Mouse (Mus musculus) splenic B cell, adult 2 months (primary cell): ENCODE results near the gene Lmod2.

Experiments
- DNase-seq: peaks from one replicate; pipeline ENCODE4 v3.0.0-alpha.2; 2011; ENCODE audit warnings: low read depth, low spot score
- H3K27me3 ChIP-seq: 2 replicates; pipeline ENCODE4 v1.6.1; 2012; ENCODE audit warnings: mild to moderate bottlenecking, low read length, moderate library complexity, mixed read lengths; ENCODE audit not compliant: control insufficient read depth, poor library complexity, insufficient read depth, severe bottlenecking
- H3K36me3 ChIP-seq: 2 replicates; pipeline ENCODE4 v1.6.1; 2012; ENCODE audit warnings: mild to moderate bottlenecking, low read length, moderate library complexity, mixed read lengths; ENCODE audit not compliant: control insufficient read depth, poor library complexity, insufficient read depth, severe bottlenecking

The Lmod2 gene

GRCm38 (mm10) chr6:24597500-24597899 lies at the start of gene Lmod2:
Gene Lmod2, plus strand, starts transcription at chr6:24597762.
- Histone ChIP-seq H3K27me3 (no peaks in the 10 kb centered on the region), H3K36me3 (no peaks in the 10 kb centered on the region)
- DNase-seq = no peak

- H3K36me3 ChIP-seq = no peaks in the 10 kb centered on the region
- DNase-seq = no peak
Measured at GRCm38 (mm10) chr6:24549801-24550200, 47.8 kb upstream of the Lmod2 start.

GRCm38 (mm10) chr6:24552046-24552445 lies 45.5 kb upstream of the Lmod2 start:
- no peak for DNase-seq
- Histone ChIP-seq H3K27me3 (no peaks in the 10 kb centered on the region), H3K36me3 (no peaks in the 10 kb centered on the region)

More at GRCm38 (mm10) chr6:24549801-24550200, 47.8 kb upstream of the Lmod2 start:
- no peaks in the 10 kb centered on the region for H3K27me3 ChIP-seq

DNA sequence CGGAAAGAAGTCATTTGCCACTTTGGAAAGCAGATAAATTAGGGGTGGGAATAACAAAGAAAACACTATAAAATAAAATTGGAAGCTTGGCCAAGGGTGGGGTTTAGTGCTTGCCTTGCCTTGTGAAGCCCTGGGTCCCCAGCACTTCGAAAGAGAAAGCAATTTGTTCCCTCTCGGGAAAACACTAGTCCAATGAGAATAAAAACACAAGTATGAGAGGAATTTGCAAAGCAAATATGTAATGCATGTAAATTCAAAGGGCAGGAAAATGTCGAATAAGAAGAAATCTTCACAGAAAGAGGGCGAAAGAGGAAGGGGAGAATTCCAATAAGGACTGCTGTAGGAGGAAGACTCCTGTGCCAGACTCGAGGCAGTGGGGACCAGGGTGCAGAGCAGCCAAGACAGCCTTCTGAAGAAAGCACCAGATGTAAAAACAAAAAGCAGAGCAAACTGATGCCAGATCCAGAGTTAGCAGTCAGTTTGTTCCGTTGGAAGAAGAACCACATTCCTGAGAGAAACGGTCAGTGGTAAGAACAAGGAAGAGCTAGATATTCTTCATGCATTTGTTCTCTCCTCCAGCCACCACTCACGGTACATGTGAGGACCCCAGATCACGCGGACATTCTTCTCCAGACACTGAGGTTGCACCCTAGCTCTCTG lies 43.0 kb upstream of the Lmod2 start:
- no peaks in the 10 kb centered on the region for H3K36me3 ChIP-seq
- H3K27me3 ChIP-seq = no peaks in the 10 kb centered on the region
- DNase-seq = no peak

GRCm38 (mm10) chr6:24555488-24555887 lies 42.1 kb upstream of the Lmod2 start:
- no peaks in the 10 kb centered on the region for H3K36me3 ChIP-seq
- DNase-seq = no peak

DNA sequence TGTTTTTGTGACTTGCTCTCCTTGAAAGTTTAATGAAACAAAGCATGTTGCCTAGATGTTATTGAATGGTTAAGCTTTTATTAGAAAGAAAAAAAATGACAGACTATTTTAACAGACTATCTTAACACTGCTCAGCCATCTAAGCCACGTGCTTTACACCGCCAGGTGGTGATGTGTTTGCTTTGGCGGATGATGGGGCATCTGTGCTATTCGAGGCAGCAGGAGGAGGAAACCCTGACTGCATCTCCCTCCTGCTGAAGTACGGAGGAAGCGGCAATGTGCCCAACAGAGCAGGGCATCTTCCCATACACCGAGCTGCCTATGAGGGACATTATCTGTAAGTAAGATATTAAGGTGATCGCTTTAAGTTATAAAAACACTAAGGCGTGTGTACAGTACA lies 33.5 kb upstream of the Lmod2 start:
- Histone ChIP-seq H3K27me3 (no peaks in the 10 kb centered on the region), H3K36me3 (no peaks in the 10 kb centered on the region)
- no peak for DNase-seq

More at GRCm38 (mm10) chr6:24555488-24555887, 42.1 kb upstream of the Lmod2 start:
- no peaks in the 10 kb centered on the region for H3K27me3 ChIP-seq

DNA sequence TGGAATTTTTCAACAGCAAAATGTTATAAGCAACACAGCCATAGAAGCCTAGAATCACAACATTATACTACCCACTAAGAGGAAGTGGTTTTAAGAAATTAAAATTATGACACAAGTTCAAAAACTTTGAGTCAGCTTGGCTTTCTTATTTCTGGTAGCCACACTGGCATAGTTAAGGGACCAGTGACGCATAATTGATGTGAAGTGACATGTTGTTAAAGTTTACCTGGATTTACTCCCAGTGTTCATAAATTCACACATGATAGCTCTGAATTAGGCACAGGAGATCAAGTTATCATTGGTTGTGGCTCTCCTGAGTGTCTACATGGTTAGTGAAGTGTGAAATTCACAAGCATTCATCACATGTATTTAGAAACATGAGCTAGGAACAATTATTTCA lies 32.7 kb upstream of the Lmod2 start:
- H3K36me3 ChIP-seq = no peaks in the 10 kb centered on the region
- H3K27me3 ChIP-seq = no peaks in the 10 kb centered on the region
- DNase-seq = no peak

DNA sequence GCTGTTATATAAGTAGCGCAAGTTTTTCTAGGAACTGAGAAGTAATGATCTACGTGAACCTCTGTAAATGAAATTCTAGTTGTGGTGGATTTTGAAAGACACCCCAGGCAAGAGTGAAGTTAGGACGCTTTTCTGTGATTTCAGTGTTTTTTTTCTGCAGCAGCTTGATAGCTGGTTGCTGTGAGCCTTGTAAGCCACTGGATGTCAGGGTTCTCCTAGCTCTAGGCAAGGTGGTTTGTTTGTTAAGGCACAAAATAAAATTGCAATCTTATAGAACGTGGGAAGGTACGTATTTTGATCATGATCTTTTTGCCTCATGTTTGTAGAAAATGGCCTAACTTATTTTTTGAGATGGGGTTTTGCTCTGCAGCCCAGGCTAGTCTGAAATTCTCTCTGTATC lies 28.6 kb upstream of the Lmod2 start:
- Histone ChIP-seq H3K36me3 (no peaks in the 10 kb centered on the region), H3K27me3 (no peaks in the 10 kb centered on the region)
- no peak for DNase-seq

GRCm38 (mm10) chr6:24569711-24570110 lies 27.9 kb upstream of the Lmod2 start:
- Histone ChIP-seq H3K36me3 (no peaks in the 10 kb centered on the region), H3K27me3 (no peaks in the 10 kb centered on the region)
- DNase-seq = no peak

GRCm38 (mm10) chr6:24570278-24570677 lies 27.3 kb upstream of the Lmod2 start:
- H3K36me3 ChIP-seq = no peaks in the 10 kb centered on the region
- H3K27me3 ChIP-seq = no peaks in the 10 kb centered on the region
- no peak for DNase-seq

GRCm38 (mm10) chr6:24571126-24571525 lies 26.4 kb upstream of the Lmod2 start:
- DNase-seq = no peak
- Histone ChIP-seq H3K27me3 (no peaks in the 10 kb centered on the region), H3K36me3 (no peaks in the 10 kb centered on the region)

DNA sequence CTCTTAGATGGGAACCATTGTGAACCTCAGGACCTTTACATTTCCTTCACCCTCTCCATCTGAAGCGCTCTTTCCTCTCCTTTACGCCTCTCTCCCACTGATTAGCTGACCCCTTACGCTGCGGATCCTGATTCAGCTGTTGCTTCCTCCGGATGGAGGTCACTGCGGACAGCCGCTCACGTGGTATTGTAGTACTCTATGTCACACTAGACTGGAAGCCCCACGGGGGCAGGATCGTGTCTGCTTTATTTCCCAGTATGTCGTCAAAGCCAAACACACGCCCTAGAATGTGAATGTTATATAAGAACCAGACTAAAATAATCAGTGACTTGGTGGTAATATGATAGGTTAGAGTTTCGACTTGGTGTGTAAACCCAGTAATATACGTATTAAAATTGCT lies 25.1 kb upstream of the Lmod2 start:
- DNase-seq = no peak
- Histone ChIP-seq H3K36me3 (no peaks in the 10 kb centered on the region), H3K27me3 (no peaks in the 10 kb centered on the region)

DNA sequence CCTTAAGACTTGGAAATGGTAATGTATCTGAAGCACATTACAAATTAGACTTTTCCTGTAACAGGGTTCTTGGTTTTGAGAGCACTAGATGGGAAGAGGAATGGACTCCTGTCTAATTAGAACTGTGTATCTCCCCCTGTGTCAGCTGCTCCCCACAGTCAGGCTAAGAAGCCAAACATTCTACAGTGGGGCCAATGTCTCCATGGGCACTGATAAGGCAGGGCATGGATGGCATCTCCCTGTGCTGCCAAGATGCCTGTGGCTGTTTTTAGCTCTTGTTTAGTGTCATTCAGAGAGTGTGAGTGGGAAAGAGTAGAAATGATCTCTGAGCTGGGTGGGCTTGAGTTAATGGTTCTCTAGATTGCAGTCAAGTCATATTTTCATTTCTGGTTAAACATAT lies 24.2 kb upstream of the Lmod2 start:
- H3K27me3 ChIP-seq = no peaks in the 10 kb centered on the region
- no peak for DNase-seq
- H3K36me3 ChIP-seq = no peaks in the 10 kb centered on the region

GRCm38 (mm10) chr6:24583456-24583855 lies 14.1 kb upstream of the Lmod2 start:
- Histone ChIP-seq H3K27me3 (no peaks in the 10 kb centered on the region), H3K36me3 (no peaks in the 10 kb centered on the region)
- DNase-seq = no peak

GRCm38 (mm10) chr6:24585431-24586310 lies 11.9 kb upstream of the Lmod2 start:
- DNase-seq = no peak
- H3K36me3 ChIP-seq = no peaks in the 10 kb centered on the region
- H3K27me3 ChIP-seq = no peaks in the 10 kb centered on the region
